Mouse (Mus musculus) limb, embryonic 14.5 days (tissue): ENCODE data around the gene Rab5if. TPM values are rescaled to one million over a fixed set of nuclear protein-coding genes. Genes with fewer than 3 reads are reported as not detected.
"Not testable (repeated sequence)": the region's sequence is repeated elsewhere in the genome, so short reads cannot be mapped to it uniquely, and the experiment has no call there.

Experiments
- ATAC-seq: fragments of 200-750 bp; cut with Nextera tagmentation; 2 replicates; pipeline ENCODE4 v1.8.0; 2017; ENCODE audit warnings: low read depth, moderate number of reproducible peaks, moderate TSS enrichment; ENCODE audit not compliant: low FRiP score
- DNase-seq: peaks from one replicate; pipeline ENCODE4 v3.0.0-alpha.2; 2015; ENCODE audit warnings: low spot score
- H3K27ac ChIP-seq: fragments of 300-500 bp; sonication (generic); replicated peaks from 2 replicates; pipeline ENCODE4 v1.5.1; 2014; ENCODE audit warnings: low read depth, mild to moderate bottlenecking, low read length, moderate library complexity, mixed read lengths
- H3K27me3 ChIP-seq: fragments of 300-500 bp; sonication (generic); 2 replicates; pipeline ENCODE4 v1.6.1; 2014; ENCODE audit warnings: low read length, mixed read lengths; ENCODE audit not compliant: control insufficient read depth, insufficient read depth
- H3K36me3 ChIP-seq: fragments of 300-500 bp; sonication (generic); 2 replicates; pipeline ENCODE4 v1.6.1; 2014; ENCODE audit warnings: mild to moderate bottlenecking, low read length, moderate library complexity, mixed read lengths; ENCODE audit not compliant: control insufficient read depth, insufficient read depth
- H3K4me1 ChIP-seq: fragments of 300-500 bp; sonication (generic); 2 replicates; pipeline ENCODE4 v1.6.1; 2014; ENCODE audit warnings: antibody characterized with exemption, low read length, mixed read lengths; ENCODE audit not compliant: control insufficient read depth, insufficient read depth
- H3K4me2 ChIP-seq: fragments of 300-500 bp; sonication (generic); replicated peaks from 2 replicates; pipeline ENCODE4 v1.6.1; 2014; ENCODE audit warnings: low read depth, mild to moderate bottlenecking, low read length, moderate library complexity; ENCODE audit not compliant: severe bottlenecking
- H3K4me3 ChIP-seq: fragments of 300-500 bp; sonication (generic); replicated peaks from 2 replicates; pipeline ENCODE4 v1.5.1; 2014; ENCODE audit warnings: low read length
- H3K9ac ChIP-seq: fragments of 300-500 bp; sonication (generic); 2 replicates; pipeline ENCODE4 v1.6.1; 2014; ENCODE audit warnings: mild to moderate bottlenecking, low read depth, low read length, moderate library complexity; ENCODE audit not compliant: severe bottlenecking
- H3K9me3 ChIP-seq: fragments of 300-500 bp; sonication (generic); 2 replicates; pipeline ENCODE4 v1.6.1; 2016; ENCODE audit warnings: low read length; ENCODE audit not compliant: control insufficient read depth
- POLR2A ChIP-seq: fragments of 200-500 bp; IDR thresholded peaks from 2 replicates; pipeline ENCODE4 v1.8.0; 2012; ENCODE audit warnings: inconsistent platforms, mild to moderate bottlenecking, moderate library complexity, borderline replicate concordance; ENCODE audit not compliant: insufficient read depth, insufficient read length; ENCODE audit errors: extremely low read depth
- WGBS: fragments of 180-500 bp; shearing (Covaris S2); extraction: QIAGEN DNeasy Blood & Tissue Kit; methylation state at CpG from one replicate; pipeline ENCODE4 v1.1.7; 2014; 5-methylcytosine and 5-hydroxymethylcytosine counted together
- polyA plus RNA-seq, 2 experiments: library from polyadenylated mRNA; depleted of rRNA in 1 of 2; stranded (reverse) in 1 of 2; unstranded in 1 of 2; fragments of >200 nt; fragmentation: Nextera tagmentation in 1 of 2; extraction: Ambion mirVana in 1 of 2; gene quantifications; 2 replicates each; pipeline versions ENCODE4 v1.2.1 to v1.2.3; 2012 to 2014

Gene Rab5if
- polyA plus RNA-seq, 2 experiments = 106 to 171 TPM

DNA sequence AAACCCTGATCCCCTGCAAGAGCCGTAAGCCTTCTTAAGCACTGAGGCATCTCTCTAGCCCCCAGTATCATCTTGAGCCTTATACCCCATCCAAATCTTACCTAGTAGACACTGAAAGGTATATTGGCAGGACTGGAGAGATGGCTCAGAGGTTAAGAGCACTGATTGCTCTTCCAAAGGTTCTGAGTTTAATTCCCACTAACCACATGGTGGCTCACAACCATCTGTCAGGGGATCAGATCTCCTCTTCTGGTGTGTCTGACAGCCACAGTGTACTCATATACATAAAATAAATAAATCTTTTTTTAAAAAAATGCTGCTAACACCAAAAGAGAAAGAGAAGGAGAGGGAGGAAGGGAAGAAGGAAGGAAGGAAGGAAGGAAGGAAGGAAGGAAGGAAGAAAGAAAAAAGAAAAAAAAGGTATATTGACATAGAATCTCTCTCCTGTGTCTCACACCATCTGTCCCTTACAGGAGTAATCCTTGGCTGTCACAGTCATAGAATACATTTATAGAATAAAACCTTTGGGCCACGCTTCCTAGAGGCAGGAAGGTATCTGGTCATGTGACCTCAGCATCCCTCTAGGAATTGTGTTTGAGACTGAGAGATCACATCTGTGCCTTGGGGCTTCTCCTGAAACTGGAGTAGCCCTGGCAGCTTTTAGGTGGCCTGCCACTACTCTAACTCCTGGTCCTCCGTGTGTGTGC lies 53.6 kb downstream of the Rab5if start:
- ATAC-seq (no peak), DNase-seq (no peak)
- H3K4me2 ChIP-seq = no peak overlapping the region
- no peak overlapping the region for H3K27ac ChIP-seq
- no peaks in the 10 kb centered on the region for H3K27me3 ChIP-seq
- no peaks in the 10 kb centered on the region for H3K36me3 ChIP-seq
- TF ChIP-seq POLR2A = no peak
- H3K9me3 ChIP-seq = no peaks in the 10 kb centered on the region
- 84% methylated on average over 3 of the region's 3 CpGs for WGBS
- H3K4me3 ChIP-seq = no peak overlapping the region
- no peak overlapping the region for H3K9ac ChIP-seq
- H3K4me1 ChIP-seq = no peaks in the 10 kb centered on the region

- DNase-seq (no peak), ATAC-seq (no peak)
- H3K4me1 ChIP-seq = no peaks in the 10 kb centered on the region
- no peaks in the 10 kb centered on the region for H3K36me3 ChIP-seq
- no peaks in the 10 kb centered on the region for H3K27me3 ChIP-seq
- WGBS = 61% methylated on average over 4 of the region's 4 CpGs
- H3K4me3 ChIP-seq = no peak overlapping the region
- H3K9me3 ChIP-seq = no peaks in the 10 kb centered on the region
- TF ChIP-seq POLR2A = no peak
- H3K9ac ChIP-seq = no peak overlapping the region
- H3K27ac ChIP-seq = no peak overlapping the region
- no peak overlapping the region for H3K4me2 ChIP-seq
Measured at GRCm38 (mm10) chr2:156918562-156918961, 55.6 kb downstream of the Rab5if start.

DNA sequence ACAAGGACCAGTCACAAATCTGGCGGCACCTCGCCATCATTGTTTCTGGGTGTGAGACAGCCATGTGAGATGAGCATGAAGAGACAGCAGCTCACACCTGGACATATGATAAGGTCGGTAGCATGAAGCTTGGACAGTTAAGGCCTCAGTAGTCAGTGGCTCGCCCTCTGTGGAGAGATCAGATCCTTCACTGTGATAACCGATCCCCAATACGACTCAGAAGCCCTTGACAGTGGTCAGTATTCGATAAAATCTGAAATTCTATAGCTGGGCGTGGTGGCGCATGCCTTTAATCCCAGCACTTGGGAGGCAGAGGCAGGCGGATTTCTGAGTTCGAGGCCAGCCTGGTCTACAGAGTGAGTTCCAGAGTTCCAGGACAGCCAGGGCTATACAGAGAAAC lies 56.3 kb downstream of the Rab5if start:
- not testable (repeated sequence) for H3K36me3 ChIP-seq, H3K9ac ChIP-seq, H3K4me3 ChIP-seq, H3K4me2 ChIP-seq, ATAC-seq, H3K9me3 ChIP-seq, H3K27me3 ChIP-seq, H3K4me1 ChIP-seq, DNase-seq, H3K27ac ChIP-seq
- 93% methylated on average over 11 of the region's 11 CpGs for WGBS

- no peak for TF ChIP-seq POLR2A
- no peaks in the 10 kb centered on the region for H3K4me1 ChIP-seq
- no peak overlapping the region for H3K9ac ChIP-seq
- no peaks in the 10 kb centered on the region for H3K27me3 ChIP-seq
- H3K9me3 ChIP-seq = no peaks in the 10 kb centered on the region
- no peak overlapping the region for H3K4me3 ChIP-seq
- no peak overlapping the region for H3K4me2 ChIP-seq
- no peak for ATAC-seq
- no peak overlapping the region for H3K27ac ChIP-seq
- 84% methylated on average over 2 of the region's 2 CpGs for WGBS
- H3K36me3 ChIP-seq = no peaks in the 10 kb centered on the region
- no peak for DNase-seq
Measured at GRCm38 (mm10) chr2:156919796-156920195, 56.9 kb downstream of the Rab5if start.

DNA sequence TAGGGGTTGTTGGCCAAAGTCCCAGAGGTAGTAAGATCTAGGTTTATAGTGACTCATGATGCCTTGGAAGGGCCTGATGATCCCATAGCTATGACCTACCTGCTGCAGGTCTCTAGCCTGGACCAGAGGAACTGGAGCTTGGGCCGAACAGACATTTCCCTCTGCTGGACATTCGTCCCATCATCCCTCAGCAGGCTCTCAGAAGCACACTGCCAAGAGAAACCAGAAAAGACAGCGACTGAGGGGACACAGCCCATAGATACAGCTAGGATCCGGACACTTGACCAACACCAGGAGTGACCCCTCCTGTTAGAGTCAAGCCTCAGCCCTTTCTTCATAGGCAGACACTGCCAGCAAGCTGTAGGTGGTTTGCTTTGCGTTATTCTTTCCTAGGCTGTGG lies 60.1 kb downstream of the Rab5if start:
- Histone ChIP-seq H3K4me1 (no peaks in the 10 kb centered on the region), H3K27ac (no peak overlapping the region), H3K27me3 (no peaks in the 10 kb centered on the region), H3K4me3 (no peak overlapping the region), H3K36me3 (peaks cover 9% of the 10 kb centered on the region; the same call in 1 of the 2 replicates), H3K9me3 (no peaks in the 10 kb centered on the region), H3K9ac (no peak overlapping the region), H3K4me2 (no peak overlapping the region)
- no peak for TF ChIP-seq POLR2A
- WGBS = 86% methylated on average over 5 of the region's 5 CpGs
- DNase-seq (no peak), ATAC-seq (no peak)

Other genes with a start within 250 kb of the Rab5if start
- gene Dlgap4, start 249.4 kb upstream of the Rab5if start, polyA plus RNA-seq (2012; rRNA removed) = 100 and 114 TPM in 2 replicates
- 94.1 and 101 TPM in 2 replicates for gene Dlgap4, start 249.4 kb upstream of the Rab5if start, polyA plus RNA-seq (2014; fragmentation: Nextera tagmentation; extraction: Ambion mirVana)
- 127 and 152 TPM in 2 replicates for gene Myl9, start 87.7 kb upstream of the Rab5if start, polyA plus RNA-seq (2012; rRNA removed)
- gene Myl9, start 87.7 kb upstream of the Rab5if start, polyA plus RNA-seq (2014; fragmentation: Nextera tagmentation; extraction: Ambion mirVana) = 257 and 269 TPM in 2 replicates
- 57.2 and 82.2 TPM in 2 replicates for gene Tgif2, start 23.1 kb upstream of the Rab5if start, polyA plus RNA-seq (2012; rRNA removed)
- gene Tgif2, start 23.1 kb upstream of the Rab5if start, polyA plus RNA-seq (2014; fragmentation: Nextera tagmentation; extraction: Ambion mirVana) = 64.9 and 71.7 TPM in 2 replicates
- 2.6 and 3.2 TPM in 2 replicates for gene 4930518I15Rik, start 5.2 kb upstream of the Rab5if start, polyA plus RNA-seq (2012; rRNA removed)
- gene 4930518I15Rik, start 5.2 kb upstream of the Rab5if start, polyA plus RNA-seq (2014; fragmentation: Nextera tagmentation; extraction: Ambion mirVana) = 5.2 and 7.0 TPM in 2 replicates
- gene Sla2, start 24.1 kb downstream of the Rab5if start, polyA plus RNA-seq (2012; rRNA removed) = 0.15 and 0.27 TPM in 2 replicates
- 0.23 and 0.26 TPM in 2 replicates for gene Sla2, start 24.1 kb downstream of the Rab5if start, polyA plus RNA-seq (2014; fragmentation: Nextera tagmentation; extraction: Ambion mirVana)
- gene Ndrg3, start 128.9 kb downstream of the Rab5if start, polyA plus RNA-seq (2012; rRNA removed) = 64.6 and 69.7 TPM in 2 replicates
- gene Ndrg3, start 128.9 kb downstream of the Rab5if start, polyA plus RNA-seq (2014; fragmentation: Nextera tagmentation; extraction: Ambion mirVana) = 44.1 and 49.8 TPM in 2 replicates
- gene Dsn1, start 144.0 kb downstream of the Rab5if start, polyA plus RNA-seq (2012; rRNA removed) = 27.2 and 32.9 TPM in 2 replicates
- 30.2 and 33.5 TPM in 2 replicates for gene Dsn1, start 144.0 kb downstream of the Rab5if start, polyA plus RNA-seq (2014; fragmentation: Nextera tagmentation; extraction: Ambion mirVana)
- gene Soga1, start 216.1 kb downstream of the Rab5if start, polyA plus RNA-seq (2012; rRNA removed) = 14.2 and 22.8 TPM in 2 replicates
- gene Soga1, start 216.1 kb downstream of the Rab5if start, polyA plus RNA-seq (2014; fragmentation: Nextera tagmentation; extraction: Ambion mirVana) = 5.5 and 7.9 TPM in 2 replicates
- gene Tldc2, start 223.9 kb downstream of the Rab5if start, polyA plus RNA-seq (2012; rRNA removed) = not detected in 2 replicates
- gene Tldc2, start 223.9 kb downstream of the Rab5if start, polyA plus RNA-seq (2014; fragmentation: Nextera tagmentation; extraction: Ambion mirVana) = not detected in 2 replicates